Mouse (Mus musculus) hindbrain, embryonic 12.5 days (tissue): Measurements from ENCODE around the gene Mast3. TPM values are rescaled to one million over a fixed set of nuclear protein-coding genes. Genes with fewer than 3 reads are reported as not detected.

ENCODE experiments used
- ATAC-seq: fragments of 200-750 bp; cut with Nextera tagmentation; 2 replicates; pipeline ENCODE4 v1.8.0; 2017; ENCODE audit warnings: moderate TSS enrichment; ENCODE audit not compliant: low FRiP score
- H3K27ac ChIP-seq: fragments of 300-500 bp; sonication (generic); 2 replicates; pipeline ENCODE4 v1.5.1; 2016; ENCODE audit warnings: mild to moderate bottlenecking
- H3K27me3 ChIP-seq: fragments of 300-500 bp; sonication (generic); 2 replicates; pipeline ENCODE4 v1.6.1; 2016; ENCODE audit warnings: mild to moderate bottlenecking
- H3K36me3 ChIP-seq: fragments of 300-500 bp; sonication (generic); 2 replicates; pipeline ENCODE4 v1.6.1; 2016; ENCODE audit warnings: mild to moderate bottlenecking
- H3K4me1 ChIP-seq: fragments of 300-500 bp; sonication (generic); 2 replicates; pipeline ENCODE4 v1.6.1; 2016
- H3K4me2 ChIP-seq: fragments of 300-500 bp; sonication (generic); replicated peaks from 2 replicates; pipeline ENCODE4 v1.6.1; 2016; ENCODE audit warnings: mild to moderate bottlenecking
- H3K4me3 ChIP-seq: fragments of 300-500 bp; sonication (generic); 2 replicates; pipeline ENCODE4 v1.5.1; 2016; ENCODE audit warnings: mild to moderate bottlenecking
- H3K9ac ChIP-seq: fragments of 300-500 bp; sonication (generic); 2 replicates; pipeline ENCODE4 v1.6.1; 2016; ENCODE audit warnings: mild to moderate bottlenecking, moderate library complexity
- H3K9me3 ChIP-seq: fragments of 300-500 bp; sonication (generic); replicated peaks from 2 replicates; pipeline ENCODE4 v1.6.1; 2016; ENCODE audit warnings: mild to moderate bottlenecking
- WGBS: fragments of 180-500 bp; shearing (Covaris S2); methylation state at CpG from one replicate; pipeline ENCODE4 v1.1.7; 2016; 5-methylcytosine and 5-hydroxymethylcytosine counted together
- polyA plus RNA-seq: library from polyadenylated mRNA; unstranded; fragments of >200 nt; fragmentation: Nextera tagmentation; extraction: Ambion mirVana; gene quantifications from 2 replicates; pipeline ENCODE4 v1.2.1, GENCODE M21; 2016

Gene Mast3
- polyA plus RNA-seq = 16.0 and 17.7 TPM in 2 replicates

DNA sequence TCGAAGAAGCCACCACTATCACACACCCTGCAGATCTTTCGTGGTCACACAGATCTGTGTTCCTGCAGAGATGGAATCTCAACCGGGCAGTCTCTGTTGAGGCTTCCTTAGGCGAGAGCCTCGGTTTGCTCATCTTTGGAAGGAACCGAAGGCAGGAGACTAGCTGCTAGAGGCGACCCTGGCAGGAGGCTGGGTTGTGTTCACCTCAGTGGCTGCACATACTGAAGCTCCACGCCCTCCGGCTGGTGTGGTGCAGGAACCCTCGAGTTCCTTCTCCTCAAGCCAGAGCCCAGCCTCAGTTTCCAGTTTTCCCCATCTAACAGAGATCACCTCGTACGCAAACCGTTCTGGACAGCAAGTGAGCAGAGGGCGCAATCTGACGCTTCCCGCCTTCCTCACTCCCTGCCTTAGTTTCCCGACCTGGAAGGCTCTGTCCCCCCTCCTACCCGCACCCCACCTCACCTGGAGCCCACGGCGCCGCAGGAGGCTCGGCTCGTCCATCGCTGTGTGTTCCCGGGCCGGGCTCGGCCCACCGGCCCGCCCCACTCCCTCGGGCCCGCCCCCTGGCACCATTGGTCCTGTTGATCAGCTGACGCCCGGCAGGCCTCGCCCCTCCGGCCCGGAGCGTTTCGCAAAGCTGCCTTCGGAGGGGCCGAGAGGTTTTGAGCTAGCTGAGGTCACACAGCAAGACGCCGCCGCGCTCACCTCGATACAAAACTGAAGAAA, at the start of gene Mast3:
Gene Mast3, minus strand, starts transcription at position 574 of the 726 bp plus-strand sequence.
- peaks cover 22% of the 10 kb centered on the region for H3K4me1 ChIP-seq
- H3K9me3 ChIP-seq = no peaks in the 10 kb centered on the region
- H3K9ac ChIP-seq = peak within 1 kb of the TSS; percentile 44; the same call in 1 of the 2 replicates
- peaks cover 67% of the 10 kb centered on the region for H3K27me3 ChIP-seq
- no peak within 1 kb of the TSS for H3K27ac ChIP-seq
- H3K4me2 ChIP-seq = peak within 1 kb of the TSS; percentile 72
- 2% methylated on average over 45 of the region's 45 CpGs for WGBS
- peak within 1 kb of the TSS; percentile 42 for H3K4me3 ChIP-seq
- peak; percentile 88 for ATAC-seq
- no peaks in the 10 kb centered on the region for H3K36me3 ChIP-seq

- Histone ChIP-seq H3K36me3 (peaks cover 22% of the 10 kb centered on the region), H3K4me3 (no peak overlapping the region), H3K27ac (no peak overlapping the region), H3K9me3 (no peaks in the 10 kb centered on the region), H3K4me1 (peaks cover 33% of the 10 kb centered on the region), H3K27me3 (peaks cover 3% of the 10 kb centered on the region), H3K9ac (no peak overlapping the region), H3K4me2 (no peak overlapping the region)
- ATAC-seq = no peak
- 79% methylated on average over 2 of the region's 2 CpGs for WGBS
Measured at GRCm38 (mm10) chr8:70853863-70854262, 49.0 kb upstream of the Mast3 start.

DNA sequence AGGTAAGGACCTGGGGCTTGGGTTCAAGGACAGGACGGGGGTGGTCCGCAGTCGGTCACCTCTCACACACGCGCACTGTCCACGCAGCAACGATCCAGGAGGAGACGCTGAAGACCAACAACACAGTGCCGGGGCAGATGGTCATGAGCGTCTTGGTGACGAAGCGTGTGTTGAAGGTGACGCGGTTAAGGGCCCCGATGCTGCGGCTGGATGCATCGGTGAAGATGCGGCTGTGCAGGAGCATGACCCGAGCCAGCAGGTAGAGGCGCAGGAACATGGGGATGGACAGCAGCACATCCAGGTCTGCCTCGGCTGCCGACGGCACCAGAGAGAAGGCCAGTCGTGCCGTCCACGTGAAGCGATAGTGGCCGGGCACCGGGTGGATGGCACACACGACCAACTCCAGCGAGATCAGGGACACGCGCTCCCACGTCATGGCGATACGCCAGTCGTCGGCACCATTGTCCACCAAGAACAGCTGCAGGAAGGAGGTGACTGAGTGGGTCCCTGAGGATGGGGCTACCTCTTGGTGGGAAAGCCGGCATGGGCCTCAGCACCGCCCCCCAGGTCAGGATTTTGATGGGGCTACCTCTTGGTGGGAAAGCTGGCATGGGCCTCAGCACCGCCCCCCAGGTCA, 47.9 kb upstream of the Mast3 start:
- WGBS = 91% methylated on average over 41 of the region's 41 CpGs
- H3K27me3 ChIP-seq = peaks cover 8% of the 10 kb centered on the region
- no peak overlapping the region for H3K9ac ChIP-seq
- no peak overlapping the region for H3K4me2 ChIP-seq
- no peak overlapping the region for H3K4me3 ChIP-seq
- no peak overlapping the region for H3K27ac ChIP-seq
- H3K36me3 ChIP-seq = peaks cover 27% of the 10 kb centered on the region
- H3K4me1 ChIP-seq = peaks cover 22% of the 10 kb centered on the region
- H3K9me3 ChIP-seq = no peaks in the 10 kb centered on the region
- ATAC-seq = no peak

- H3K9ac ChIP-seq = peak overlapping the region; percentile 13; the same call in 1 of the 2 replicates
- no peak for ATAC-seq
- WGBS = 46% methylated on average over 6 of the region's 6 CpGs
Measured at GRCm38 (mm10) chr8:70851837-70852236, 47.0 kb upstream of the Mast3 start.

DNA sequence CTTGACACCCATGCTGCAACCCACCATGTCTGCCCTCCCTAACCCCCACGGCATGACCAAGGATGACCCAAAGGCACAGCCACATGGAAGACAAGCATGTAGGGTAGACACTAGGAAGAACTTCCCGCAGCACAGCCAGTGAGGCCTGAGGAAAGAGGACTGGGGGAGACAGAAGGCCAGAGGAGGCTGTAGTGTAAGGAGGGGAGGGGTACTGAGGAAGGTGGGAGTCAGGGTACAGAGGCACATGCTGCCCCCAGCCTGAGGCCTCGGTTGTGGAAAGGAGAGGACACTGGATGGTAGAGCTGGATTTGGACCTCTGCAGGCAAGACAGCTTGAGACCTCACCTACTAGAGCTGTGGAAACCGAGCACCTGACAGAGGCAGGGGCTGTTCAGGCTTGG, 46.1 kb upstream of the Mast3 start:
- Histone ChIP-seq H3K27me3 (peaks cover 13% of the 10 kb centered on the region), H3K4me3 (no peak overlapping the region), H3K4me1 (peaks cover 7% of the 10 kb centered on the region; the same call in 1 of the 2 replicates), H3K4me2 (no peak overlapping the region), H3K36me3 (peaks cover 27% of the 10 kb centered on the region), H3K9ac (no peak overlapping the region), H3K9me3 (no peaks in the 10 kb centered on the region), H3K27ac (no peak overlapping the region)
- no peak for ATAC-seq
- WGBS = 87% methylated on average over 4 of the region's 4 CpGs

More at GRCm38 (mm10) chr8:70851837-70852236, 47.0 kb upstream of the Mast3 start:
- Histone ChIP-seq H3K36me3 (peaks cover 27% of the 10 kb centered on the region), H3K4me2 (no peak overlapping the region), H3K9me3 (no peaks in the 10 kb centered on the region), H3K27me3 (peaks cover 11% of the 10 kb centered on the region), H3K27ac (no peak overlapping the region), H3K4me1 (peaks cover 13% of the 10 kb centered on the region), H3K4me3 (no peak overlapping the region)

GRCm38 (mm10) chr8:70850132-70850845, 45.4 kb upstream of the Mast3 start:
- Histone ChIP-seq H3K4me1 (peaks cover 7% of the 10 kb centered on the region; the same call in 1 of the 2 replicates), H3K4me2 (no peak overlapping the region), H3K36me3 (peaks cover 27% of the 10 kb centered on the region), H3K9me3 (no peaks in the 10 kb centered on the region), H3K4me3 (no peak overlapping the region), H3K9ac (no peak overlapping the region), H3K27me3 (peaks cover 13% of the 10 kb centered on the region), H3K27ac (no peak overlapping the region)
- ATAC-seq = no peak
- WGBS = 80% methylated on average over 7 of the region's 7 CpGs

GRCm38 (mm10) chr8:70849333-70849990, 44.6 kb upstream of the Mast3 start:
- Histone ChIP-seq H3K36me3 (peaks cover 26% of the 10 kb centered on the region), H3K9ac (no peak overlapping the region), H3K27me3 (peaks cover 10% of the 10 kb centered on the region), H3K4me1 (peaks cover 7% of the 10 kb centered on the region; the same call in 1 of the 2 replicates), H3K4me3 (no peak overlapping the region), H3K9me3 (no peaks in the 10 kb centered on the region), H3K27ac (no peak overlapping the region), H3K4me2 (no peak overlapping the region)
- 81% methylated on average over 3 of the region's 3 CpGs for WGBS
- ATAC-seq = no peak

GRCm38 (mm10) chr8:70846371-70847154, 41.7 kb upstream of the Mast3 start:
- peaks cover 10% of the 10 kb centered on the region for H3K27me3 ChIP-seq
- H3K4me3 ChIP-seq = no peak overlapping the region
- no peak overlapping the region for H3K4me2 ChIP-seq
- H3K36me3 ChIP-seq = peaks cover 19% of the 10 kb centered on the region
- WGBS = 56% methylated on average over 15 of the region's 15 CpGs
- H3K4me1 ChIP-seq = peaks cover 3% of the 10 kb centered on the region; the same call in 1 of the 2 replicates
- H3K27ac ChIP-seq = no peak overlapping the region
- no peak for ATAC-seq
- no peaks in the 10 kb centered on the region for H3K9me3 ChIP-seq
- H3K9ac ChIP-seq = no peak overlapping the region

GRCm38 (mm10) chr8:70845108-70845507, 40.3 kb upstream of the Mast3 start:
- WGBS = 48% methylated on average over 5 of the region's 5 CpGs

GRCm38 (mm10) chr8:70844523-70844922, 39.7 kb upstream of the Mast3 start:
- peaks cover 10% of the 10 kb centered on the region for H3K27me3 ChIP-seq
- H3K4me2 ChIP-seq = no peak overlapping the region
- peaks cover 9% of the 10 kb centered on the region; the same call in 1 of the 2 replicates for H3K4me1 ChIP-seq
- no peaks in the 10 kb centered on the region for H3K9me3 ChIP-seq
- H3K27ac ChIP-seq = peak overlapping the region; percentile 13; the same call in 1 of the 2 replicates
- no peak overlapping the region for H3K9ac ChIP-seq
- H3K4me3 ChIP-seq = no peak overlapping the region
- ATAC-seq = no peak
- 5% methylated on average over 6 of the region's 6 CpGs for WGBS
- peaks cover 15% of the 10 kb centered on the region; the same call in 1 of the 2 replicates for H3K36me3 ChIP-seq

More at GRCm38 (mm10) chr8:70845108-70845507, 40.3 kb upstream of the Mast3 start:
- Histone ChIP-seq H3K4me1 (peaks cover 9% of the 10 kb centered on the region; the same call in 1 of the 2 replicates), H3K4me3 (no peak overlapping the region), H3K9me3 (no peaks in the 10 kb centered on the region), H3K36me3 (peaks cover 15% of the 10 kb centered on the region), H3K27me3 (peaks cover 10% of the 10 kb centered on the region), H3K27ac (no peak overlapping the region), H3K9ac (no peak overlapping the region), H3K4me2 (no peak overlapping the region)
- no peak for ATAC-seq

- Histone ChIP-seq H3K27me3 (peaks cover 10% of the 10 kb centered on the region), H3K4me3 (no peak overlapping the region), H3K9me3 (no peaks in the 10 kb centered on the region), H3K27ac (peak overlapping the region; percentile 13; the same call in 1 of the 2 replicates), H3K9ac (no peak overlapping the region), H3K36me3 (peaks cover 15% of the 10 kb centered on the region; the same call in 1 of the 2 replicates), H3K4me1 (peaks cover 9% of the 10 kb centered on the region; the same call in 1 of the 2 replicates), H3K4me2 (no peak overlapping the region)
- ATAC-seq = no peak
- WGBS = 83% methylated on average over 8 of the region's 8 CpGs
Measured at GRCm38 (mm10) chr8:70843941-70844340, 39.1 kb upstream of the Mast3 start.
